In genomic region chr4:41050726-41051675, GRCm38 (mm10) we compare ENCODE assay signal across 9 mouse cellular contexts. TPM values are rescaled to one million over a fixed set of nuclear protein-coding genes. Genes with fewer than 3 reads are reported as not detected.
A peak's percentile ranks its signal among the peaks of the same experiment; 100 is the strongest.
DNase-seq lines count a peak whose midpoint lies in the region; ATAC-seq and TF ChIP-seq lines count a peak whose summit lies in the region.
"Had no signal": no experiment of that assay in that cellular context is flagged by ENCODE, and none has a peak within 500 bp of the region (broad histone marks: within the 10 kb centered on the region; RNA-seq: fewer than 3 reads in every experiment).

No protein-coding gene starts in this region.

- peak; percentile 73 for TF ChIP-seq CTCF in ES-Bruce4 (IDR thresholded peaks at IDR 0.05; ENCODE audit: low read depth, low read length)

- 33% methylated on average over 16 of the region's 16 CpGs for WGBS in forebrain, embryonic 13.5 days
- WGBS in neural tube, embryonic 15.5 days = 36% methylated on average over 16 of the region's 16 CpGs

- peak overlapping the region; percentile 40 for H3K4me3 ChIP-seq in ES-Bruce4 (ENCODE audit: low read depth, low read length)
- H3K4me3 ChIP-seq in forebrain, embryonic 13.5 days = no peak overlapping the region
- H3K4me3 ChIP-seq in neural tube, embryonic 15.5 days (replicated peaks) = 0 out of 2 replicates have a peak overlapping the region, but pooled peaks have one; percentile 21

- H3K4me2 ChIP-seq in forebrain, embryonic 13.5 days = peak overlapping the region; percentile 49
- H3K4me2 ChIP-seq in neural tube, embryonic 15.5 days = peak overlapping the region; percentile 49

- peak; percentile 50 for DNase-seq in heart, postnatal 25 days (ENCODE audit: low spot score)
- DNase-seq in layer of hippocampus, adult 11-12 months (ENCODE audit: low spot score) = peak; percentile 87
- peak; percentile 69 to 78 for DNase-seq in lung, adult 18-20 months
- peak; percentile 92 for DNase-seq in testis, postnatal 10 days (ENCODE audit: low spot score)

- no peak for TF ChIP-seq EP300 in ES-Bruce4 (IDR thresholded peaks at IDR 0.05; ENCODE audit: insufficient read depth, low read depth, low read length)

- no peaks in the 10 kb centered on the region for H3K36me3 ChIP-seq in ES-Bruce4 (ENCODE audit: control insufficient read depth, insufficient read depth, low read length, poor library complexity, severe bottlenecking)
- no peaks in the 10 kb centered on the region for H3K36me3 ChIP-seq in forebrain, embryonic 13.5 days (ENCODE audit: poor library complexity, severe bottlenecking)
- no peaks in the 10 kb centered on the region for H3K36me3 ChIP-seq in neural tube, embryonic 15.5 days

- intact Hi-C loops in heart, postnatal 25 days (cut with DNase I) = loop anchor here (1.0 to 10.0 kb wide), 4 partner anchors 68 to 344 kb away; no protein-coding TSS in a partner anchor

- H3K4me1 ChIP-seq in ES-Bruce4 (ENCODE audit: control insufficient read depth, insufficient read depth, low read length) = no peaks in the 10 kb centered on the region
- H3K4me1 ChIP-seq in forebrain, embryonic 13.5 days = 0 out of 2 replicates have a peak, but pooled peaks cover 4% of the 10 kb centered on the region
- H3K4me1 ChIP-seq in neural tube, embryonic 15.5 days = peaks cover 5% of the 10 kb centered on the region

- no peaks in the 10 kb centered on the region for H3K27me3 ChIP-seq in ES-Bruce4 (ENCODE audit: control insufficient read depth, insufficient read depth, low read length, poor library complexity, severe bottlenecking)
- H3K27me3 ChIP-seq in forebrain, embryonic 13.5 days = no peaks in the 10 kb centered on the region
- no peaks in the 10 kb centered on the region for H3K27me3 ChIP-seq in neural tube, embryonic 15.5 days (replicated peaks)

- peak; percentile 66; the same call in 1 of the 2 replicates for ATAC-seq in cerebellum, adult (ENCODE audit: insufficient number of reproducible peaks, low FRiP score, low TSS enrichment)
- peak; percentile 72 for ATAC-seq in forebrain, embryonic 13.5 days
- ATAC-seq in neural tube, embryonic 15.5 days (ENCODE audit: low FRiP score) = peak; percentile 79

- no peak for TF ChIP-seq POLR2A in ES-Bruce4 (IDR thresholded peaks at IDR 0.05; ENCODE audit: insufficient read depth, low read length)

- peak overlapping the region; percentile 43 for H3K9ac ChIP-seq in ES-Bruce4 (ENCODE audit: low read depth, poor library complexity, severe bottlenecking)
- peak overlapping the region; percentile 56 for H3K9ac ChIP-seq in forebrain, embryonic 13.5 days
- peak overlapping the region; percentile 36 for H3K9ac ChIP-seq in neural tube, embryonic 15.5 days (replicated peaks)

- peak overlapping the region; percentile 37 for H3K27ac ChIP-seq in ES-Bruce4 (ENCODE audit: insufficient read depth, low read length)
- H3K27ac ChIP-seq in forebrain, embryonic 13.5 days = no peak overlapping the region
- no peak overlapping the region for H3K27ac ChIP-seq in neural tube, embryonic 15.5 days (replicated peaks)
- H3K27ac ChIP-seq: macrophage had no signal

- no peaks in the 10 kb centered on the region for H3K9me3 ChIP-seq in ES-Bruce4 (replicated peaks; ENCODE audit: control insufficient read depth, insufficient read depth, low read length, poor library complexity, severe bottlenecking)
- no peaks in the 10 kb centered on the region for H3K9me3 ChIP-seq in forebrain, embryonic 13.5 days (replicated peaks)
- no peaks in the 10 kb centered on the region for H3K9me3 ChIP-seq in neural tube, embryonic 15.5 days (replicated peaks)

RNA-seq across cellular contexts. Expression of gene Aqp7, which starts 3.1 kb away (rescaled TPM):
- polyA plus RNA-seq in ES-Bruce4 (2011; ENCODE audit: insufficient read depth, insufficient read length, low read depth, missing spikeins) = not detected in 2 replicates
- not detected in 2 replicates for polyA plus RNA-seq in forebrain, embryonic 13.5 days (2015; fragmentation: Nextera tagmentation; extraction: Ambion mirVana)
- total RNA-seq in heart, postnatal 25 days (2021) = 10 to 100 TPM; 31.8 to 33.7 TPM
- polyA plus RNA-seq in neural tube, embryonic 15.5 days (2015; fragmentation: Nextera tagmentation; extraction: Ambion mirVana) = not detected in 2 replicates
- polyA plus RNA-seq: macrophage had no signal

RNA-seq across cellular contexts. Expression of gene Aqp3, which starts 47.0 kb away (rescaled TPM):
- 15.7 and 16.7 TPM in 2 replicates for polyA plus RNA-seq in ES-Bruce4 (2011; ENCODE audit: insufficient read depth, insufficient read length, low read depth, missing spikeins)
- 0.10 TPM in 1 of 2 replicates, not detected in the other for polyA plus RNA-seq in forebrain, embryonic 13.5 days (2015; fragmentation: Nextera tagmentation; extraction: Ambion mirVana)
- total RNA-seq in heart, postnatal 25 days (2021) = not detected
- polyA plus RNA-seq in neural tube, embryonic 15.5 days (2015; fragmentation: Nextera tagmentation; extraction: Ambion mirVana) = 0.65 TPM in 1 of 2 replicates, not detected in the other
- polyA plus RNA-seq: macrophage had no signal

Comparison
In these comparisons a context has a peak if more than half of its experiments do, and no peak if none do; other contexts are left out.
1. RNA of gene Aqp3, which starts 47.0 kb away (polyA plus RNA-seq): 15.7 to 16.7 TPM in ES-Bruce4; 0.65 TPM in neural tube, embryonic 15.5 days and 0.10 TPM in forebrain, embryonic 13.5 days; every median in the first group is over 10 times any median in the second.
2. Peak in every context shown above with its lines, with median percentiles within 50 percentile points of each other: H3K9ac ChIP-seq, ATAC-seq and DNase-seq.